Mouse (Mus musculus) CD4-positive naive resting alpha-beta T cell, adult 76 days (primary cell): ENCODE data around the gene R3hdm4. TPM values are rescaled to one million over a fixed set of nuclear protein-coding genes. Genes with fewer than 3 reads are reported as not detected.

ENCODE experiments used
- total RNA-seq: library from RNA; stranded (reverse); gene quantifications from one replicate; pipeline ENCODE4 v1.2.4, GENCODE M21; 2023

R3hdm4 gene
- total RNA-seq: 96.5 TPM

GRCm38 (mm10) chr10:79920958-79921535, at the start of gene R3hdm4:
TSS of gene R3hdm4 (minus strand) at chr10:79921208.

DNA sequence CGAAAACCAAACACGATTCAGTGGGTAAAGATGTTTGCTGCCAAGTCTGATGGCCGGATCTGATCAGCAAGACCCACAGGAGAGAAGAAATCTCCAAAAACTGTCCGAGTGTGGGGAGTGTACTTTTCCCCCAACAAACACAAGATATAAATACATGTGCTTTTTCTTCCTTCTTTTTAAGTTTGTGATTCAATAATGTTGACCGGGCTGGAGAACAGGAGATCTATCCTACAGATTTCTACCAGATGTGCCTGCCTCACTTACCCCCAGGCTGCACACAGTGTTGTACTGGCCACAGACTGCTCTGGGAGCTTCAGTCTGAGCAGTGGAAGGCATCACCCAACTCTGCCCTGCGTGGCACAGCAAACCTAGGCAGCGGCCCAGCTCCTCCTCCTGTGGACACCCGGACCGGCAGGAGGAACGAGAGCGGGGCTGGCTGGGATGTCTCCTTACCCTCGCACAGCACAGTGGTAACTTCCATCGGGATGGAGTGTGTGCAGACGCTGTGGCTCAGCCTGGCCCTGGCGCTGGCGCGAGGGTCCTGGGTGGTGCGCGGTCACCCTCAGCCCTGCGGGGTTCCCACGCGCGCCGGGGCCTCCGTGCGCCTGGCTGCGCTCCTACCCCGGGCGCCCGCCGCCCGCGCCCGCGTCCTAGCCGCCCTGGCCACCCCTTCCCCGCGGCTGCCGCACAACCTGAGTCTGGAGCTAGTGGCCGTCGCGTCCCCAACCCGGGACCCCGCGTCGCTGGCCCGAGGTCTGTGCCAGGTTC, 49.6 kb upstream of the R3hdm4 start, which contains the start of gene Grin3b:
TSS of gene Grin3b (plus strand) at position 301 of the 768 bp plus-strand sequence.

DNA sequence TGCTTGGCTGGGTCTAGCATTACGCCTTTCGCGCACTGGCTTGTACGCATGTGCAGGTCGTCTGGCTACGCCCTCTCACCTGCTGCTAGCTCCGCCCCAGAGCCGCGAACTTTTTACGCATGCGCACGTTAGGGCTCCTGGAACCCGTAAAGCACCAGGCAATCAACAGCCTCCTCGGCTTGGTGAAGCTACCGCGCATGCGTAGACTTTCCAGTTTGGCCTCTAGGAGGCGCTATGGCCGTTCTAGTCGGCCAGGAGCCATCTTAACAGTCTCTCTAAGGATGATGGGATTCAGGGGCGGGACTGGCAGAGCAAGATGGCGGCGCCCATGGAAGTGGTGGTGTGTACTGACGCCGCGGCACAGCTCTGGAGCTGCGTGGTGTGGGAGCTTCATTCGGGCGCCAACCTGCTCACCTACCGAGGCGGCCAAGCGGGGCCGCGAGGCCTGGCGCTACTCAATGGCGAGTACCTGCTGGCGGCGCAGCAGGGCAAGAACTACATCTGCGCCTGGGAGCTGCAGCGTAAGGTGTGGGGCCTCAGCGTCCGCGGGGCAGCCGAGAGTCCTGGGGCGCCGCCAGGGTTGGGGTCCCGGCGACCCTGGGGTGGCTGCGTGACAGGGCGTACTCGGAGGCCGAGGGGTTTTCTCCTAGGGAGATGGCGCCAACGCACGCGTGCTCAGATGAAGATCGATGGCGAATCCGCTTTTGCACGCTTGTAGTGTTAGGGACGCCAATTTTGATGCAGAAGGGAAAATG, 39.0 kb upstream of the R3hdm4 start, which contains the start of gene Wdr18:
TSS of gene Wdr18 (plus strand) at position 306 of the 755 bp plus-strand sequence.

DNA sequence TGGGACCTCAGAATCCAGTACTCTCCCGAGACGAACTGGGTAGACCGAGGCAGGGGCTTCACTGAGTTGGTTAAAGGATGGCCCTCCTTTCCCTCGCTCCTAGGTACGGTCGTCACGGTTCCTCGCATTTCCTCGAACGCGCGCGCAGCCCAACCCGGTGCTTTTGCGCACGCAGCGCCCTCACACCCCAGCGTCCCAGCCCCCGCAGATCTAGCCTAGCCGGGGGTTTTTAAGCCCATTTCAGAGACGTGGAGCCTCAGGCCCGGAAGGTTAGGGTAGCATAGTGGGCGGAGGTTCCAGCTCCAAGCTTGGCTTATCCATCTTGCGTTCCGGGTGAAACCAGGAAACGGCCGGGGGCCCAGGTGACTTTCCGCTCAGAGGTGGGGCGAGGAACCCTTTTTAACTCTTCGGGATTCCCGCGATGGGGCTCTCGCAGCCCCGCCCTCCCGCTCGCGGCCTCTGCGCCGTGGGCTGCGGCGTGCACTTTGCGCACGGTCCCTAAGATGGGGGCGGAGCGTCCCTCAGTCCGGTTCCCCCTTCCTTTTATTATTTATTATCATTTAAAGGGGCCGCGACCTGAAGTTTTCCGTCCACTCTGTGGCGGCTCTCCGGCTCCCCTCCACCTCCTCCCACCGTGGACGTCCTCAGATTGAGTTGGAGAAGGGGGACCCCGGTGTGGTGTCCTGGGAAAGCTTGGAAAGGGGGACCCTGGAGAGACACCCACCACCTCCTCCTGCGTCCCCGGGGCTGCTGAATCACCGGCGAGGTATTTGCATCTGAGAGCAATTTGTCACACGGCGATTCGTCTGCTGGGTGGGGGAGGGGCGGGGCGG, 5.7 kb upstream of the R3hdm4 start, which contains the start of gene Arid3a:
TSS of gene Arid3a (plus strand) at position 553 of the 833 bp plus-strand sequence.

DNA sequence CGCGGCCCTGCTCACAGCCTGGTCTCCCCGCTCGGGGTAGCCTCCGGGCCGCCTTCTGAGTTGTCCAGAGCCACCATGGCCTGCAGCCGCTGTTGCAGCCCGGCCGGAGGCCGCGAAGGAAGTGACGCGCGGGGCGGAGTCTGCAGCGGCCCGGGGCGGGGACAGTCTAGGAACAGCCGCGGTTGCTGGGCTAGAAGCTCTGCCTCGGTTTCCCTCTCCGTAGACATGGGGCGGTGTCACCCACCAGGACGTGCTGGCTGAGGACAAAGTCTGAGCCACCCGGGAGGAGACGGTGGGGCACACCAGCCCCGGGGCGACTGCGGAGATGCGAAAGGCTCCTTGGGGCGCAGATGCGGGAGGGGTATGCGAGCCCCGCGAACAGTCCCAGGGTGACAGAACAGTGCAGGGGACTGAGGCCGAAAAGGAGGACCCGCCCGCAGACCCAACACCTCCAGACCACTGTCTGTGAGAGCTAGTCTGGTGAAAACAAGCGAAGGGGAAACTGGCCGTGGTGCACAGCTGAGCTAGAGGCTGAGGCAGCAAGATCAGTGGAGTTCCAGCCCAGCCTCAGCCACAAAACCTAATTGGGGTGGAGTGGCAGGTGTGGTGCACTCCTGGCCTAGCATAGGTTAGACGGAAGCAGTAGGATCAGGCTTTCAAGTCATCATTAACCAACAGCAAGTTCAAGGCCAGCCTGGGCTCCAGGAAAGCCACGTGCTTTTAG, 4.0 kb downstream of the R3hdm4 start, which contains the start of gene Kiss1r:
TSS of gene Kiss1r (plus strand) at position 164 of the 724 bp plus-strand sequence.

GRCm38 (mm10) chr10:79910556-79910955, 10.5 kb downstream of the R3hdm4 start, which contains the start of gene Gm26602:
TSS of gene Gm26602 (plus strand) at chr10:79910856.

GRCm38 (mm10) chr10:79908167-79909091, 12.6 kb downstream of the R3hdm4 start, which contains the start of gene Med16:
TSS of gene Med16 (minus strand) at chr10:79908923.

GRCm38 (mm10) chr10:79890670-79891069, 30.3 kb downstream of the R3hdm4 start, which contains the start of gene Cfd:
TSS of gene Cfd (plus strand) at chr10:79890853.

GRCm38 (mm10) chr10:79886054-79886453, 35.0 kb downstream of the R3hdm4 start, which contains the start of gene Elane:
TSS of gene Elane (plus strand) at chr10:79886247.

GRCm38 (mm10) chr10:79874290-79874862, 46.6 kb downstream of the R3hdm4 start, which contains the start of the genes Prtn3 and Plppr3:
TSS of gene Prtn3 (plus strand) at chr10:79874476.
TSS of gene Plppr3 (minus strand) at chr10:79874634.

Other genes with a start within 250 kb of the R3hdm4 start
- gene Cdc34, start 239.0 kb downstream of the R3hdm4 start, total RNA-seq: 81.6 TPM
- 2.1 TPM for gene Gzmm, start 232.2 kb downstream of the R3hdm4 start, total RNA-seq
- gene Bsg, start 216.7 kb downstream of the R3hdm4 start, total RNA-seq: 88.4 TPM
- not detected for gene Hcn2, start 204.6 kb downstream of the R3hdm4 start, total RNA-seq
- gene Polrmt, start 174.6 kb downstream of the R3hdm4 start, total RNA-seq: 48.0 TPM
- gene Fgf22, start 166.1 kb downstream of the R3hdm4 start, total RNA-seq: not detected
- 58.0 TPM for gene Rnf126, start 154.3 kb downstream of the R3hdm4 start, total RNA-seq
- not detected for gene Fstl3, start 143.9 kb downstream of the R3hdm4 start, total RNA-seq
- gene Prss57, start 130.2 kb downstream of the R3hdm4 start, total RNA-seq: not detected
- 2.8 TPM for gene Palm, start 127.6 kb downstream of the R3hdm4 start, total RNA-seq
- not detected for gene Misp, start 100.2 kb downstream of the R3hdm4 start, total RNA-seq
- 788 TPM for gene Ptbp1, start 66.8 kb downstream of the R3hdm4 start, total RNA-seq
- not detected for gene Prtn3, start 46.7 kb downstream of the R3hdm4 start, total RNA-seq
- gene Plppr3, start 46.6 kb downstream of the R3hdm4 start, total RNA-seq: 2.3 TPM
- not detected for gene Elane, start 35.0 kb downstream of the R3hdm4 start, total RNA-seq
- not detected for gene Cfd, start 30.4 kb downstream of the R3hdm4 start, total RNA-seq
- 74.1 TPM for gene Med16, start 12.3 kb downstream of the R3hdm4 start, total RNA-seq
- gene Gm26602, start 10.4 kb downstream of the R3hdm4 start, total RNA-seq: not detected
- 0.47 TPM for gene Kiss1r, start 4.2 kb downstream of the R3hdm4 start, total RNA-seq
- gene Arid3a, start 5.8 kb upstream of the R3hdm4 start, total RNA-seq: 7.9 TPM
- gene Wdr18, start 38.9 kb upstream of the R3hdm4 start, total RNA-seq: 61.8 TPM
- 0.18 TPM for gene Grin3b, start 49.5 kb upstream of the R3hdm4 start, total RNA-seq
- gene Tmem259, start 63.1 kb upstream of the R3hdm4 start, total RNA-seq: 154 TPM
- gene Cnn2, start 67.4 kb upstream of the R3hdm4 start, total RNA-seq: 387 TPM
- 68.3 TPM for gene Abca7, start 75.3 kb upstream of the R3hdm4 start, total RNA-seq
- gene Arhgap45, start 95.4 kb upstream of the R3hdm4 start, total RNA-seq: 890 TPM
- gene Polr2e, start 118.6 kb upstream of the R3hdm4 start, total RNA-seq: 50.1 TPM
- 134 TPM for gene Gpx4, start 126.0 kb upstream of the R3hdm4 start, total RNA-seq
- gene Sbno2, start 184.4 kb upstream of the R3hdm4 start, total RNA-seq: 115 TPM
- gene Stk11, start 194.6 kb upstream of the R3hdm4 start, total RNA-seq: 140 TPM
- gene Atp5d, start 217.4 kb upstream of the R3hdm4 start, total RNA-seq: 152 TPM
- gene Cbarp, start 219.6 kb upstream of the R3hdm4 start, total RNA-seq: 51.8 TPM
- 88.1 TPM for gene Midn, start 227.1 kb upstream of the R3hdm4 start, total RNA-seq
- gene Cirbp, start 244.8 kb upstream of the R3hdm4 start, total RNA-seq: 229 TPM